Mouse (Mus musculus): ENCODE data around the gene Dgat2.

Dgat2 gene

GRCm38 (mm10) chr7:99180162-99180561, 2.4 kb downstream of the Dgat2 start:
- DNase-seq (ENCODE audit: low read depth, low spot score) = no peak
- no peaks in the 10 kb centered on the region for H3K36me3 ChIP-seq (ENCODE audit: control insufficient read depth, insufficient read depth, low read length, poor library complexity, severe bottlenecking)
- H3K27me3 ChIP-seq (ENCODE audit: control insufficient read depth, insufficient read depth, low read length, poor library complexity, severe bottlenecking) = no peaks in the 10 kb centered on the region

- H3K27me3 ChIP-seq (ENCODE audit: control insufficient read depth, insufficient read depth, low read length, poor library complexity, severe bottlenecking) = no peaks in the 10 kb centered on the region
- no peaks in the 10 kb centered on the region for H3K36me3 ChIP-seq (ENCODE audit: control insufficient read depth, insufficient read depth, low read length, poor library complexity, severe bottlenecking)
- no peak for DNase-seq (ENCODE audit: low read depth, low spot score)
Observed at GRCm38 (mm10) chr7:99179271-99179670, 3.2 kb downstream of the Dgat2 start.

- DNase-seq (ENCODE audit: low read depth, low spot score) = no peak
- no peaks in the 10 kb centered on the region for H3K27me3 ChIP-seq (ENCODE audit: control insufficient read depth, insufficient read depth, low read length, poor library complexity, severe bottlenecking)
- H3K36me3 ChIP-seq (ENCODE audit: control insufficient read depth, insufficient read depth, low read length, poor library complexity, severe bottlenecking) = no peaks in the 10 kb centered on the region
Observed at GRCm38 (mm10) chr7:99177386-99177785, 5.1 kb downstream of the Dgat2 start.

- no peak for DNase-seq (ENCODE audit: low read depth, low spot score)
- H3K27me3 ChIP-seq (ENCODE audit: control insufficient read depth, insufficient read depth, low read length, poor library complexity, severe bottlenecking) = no peaks in the 10 kb centered on the region
- no peaks in the 10 kb centered on the region for H3K36me3 ChIP-seq (ENCODE audit: control insufficient read depth, insufficient read depth, low read length, poor library complexity, severe bottlenecking)
Observed at GRCm38 (mm10) chr7:99175666-99176065, 6.9 kb downstream of the Dgat2 start.

- H3K36me3 ChIP-seq (ENCODE audit: control insufficient read depth, insufficient read depth, low read length, poor library complexity, severe bottlenecking) = no peaks in the 10 kb centered on the region
Observed at GRCm38 (mm10) chr7:99175118-99175517, 7.4 kb downstream of the Dgat2 start.

GRCm38 (mm10) chr7:99174006-99174405, 8.5 kb downstream of the Dgat2 start:
- H3K36me3 ChIP-seq (ENCODE audit: control insufficient read depth, insufficient read depth, low read length, poor library complexity, severe bottlenecking) = no peaks in the 10 kb centered on the region
- no peaks in the 10 kb centered on the region for H3K27me3 ChIP-seq (ENCODE audit: control insufficient read depth, insufficient read depth, low read length, poor library complexity, severe bottlenecking)
- no peak for DNase-seq (ENCODE audit: low read depth, low spot score)

More at GRCm38 (mm10) chr7:99175118-99175517, 7.4 kb downstream of the Dgat2 start:
- H3K27me3 ChIP-seq (ENCODE audit: control insufficient read depth, insufficient read depth, low read length, poor library complexity, severe bottlenecking) = no peaks in the 10 kb centered on the region
- no peak for DNase-seq (ENCODE audit: low read depth, low spot score)

GRCm38 (mm10) chr7:99172898-99173297, 9.6 kb downstream of the Dgat2 start:
- Histone ChIP-seq H3K27me3 (ENCODE audit: control insufficient read depth, insufficient read depth, low read length, poor library complexity, severe bottlenecking) (no peaks in the 10 kb centered on the region), H3K36me3 (ENCODE audit: control insufficient read depth, insufficient read depth, low read length, poor library complexity, severe bottlenecking) (no peaks in the 10 kb centered on the region)
- DNase-seq (ENCODE audit: low read depth, low spot score) = no peak

- Histone ChIP-seq H3K36me3 (ENCODE audit: control insufficient read depth, insufficient read depth, low read length, poor library complexity, severe bottlenecking) (no peaks in the 10 kb centered on the region), H3K27me3 (ENCODE audit: control insufficient read depth, insufficient read depth, low read length, poor library complexity, severe bottlenecking) (no peaks in the 10 kb centered on the region)
- DNase-seq (ENCODE audit: low read depth, low spot score) = no peak
Observed at GRCm38 (mm10) chr7:99171730-99172463, 10.6 kb downstream of the Dgat2 start.

- no peak for DNase-seq (ENCODE audit: low read depth, low spot score)
- H3K36me3 ChIP-seq (ENCODE audit: control insufficient read depth, insufficient read depth, low read length, poor library complexity, severe bottlenecking) = no peaks in the 10 kb centered on the region
- no peaks in the 10 kb centered on the region for H3K27me3 ChIP-seq (ENCODE audit: control insufficient read depth, insufficient read depth, low read length, poor library complexity, severe bottlenecking)
Observed at GRCm38 (mm10) chr7:99170519-99170918, 12.0 kb downstream of the Dgat2 start.

- Histone ChIP-seq H3K27me3 (ENCODE audit: control insufficient read depth, insufficient read depth, low read length, poor library complexity, severe bottlenecking) (no peaks in the 10 kb centered on the region), H3K36me3 (ENCODE audit: control insufficient read depth, insufficient read depth, low read length, poor library complexity, severe bottlenecking) (no peaks in the 10 kb centered on the region)
- DNase-seq (ENCODE audit: low read depth, low spot score) = no peak
Observed at GRCm38 (mm10) chr7:99169717-99170403, 12.7 kb downstream of the Dgat2 start.

- no peak for DNase-seq (ENCODE audit: low read depth, low spot score)
- Histone ChIP-seq H3K27me3 (ENCODE audit: control insufficient read depth, insufficient read depth, low read length, poor library complexity, severe bottlenecking) (no peaks in the 10 kb centered on the region), H3K36me3 (ENCODE audit: control insufficient read depth, insufficient read depth, low read length, poor library complexity, severe bottlenecking) (no peaks in the 10 kb centered on the region)
Observed at GRCm38 (mm10) chr7:99168756-99169155, 13.8 kb downstream of the Dgat2 start.

- DNase-seq (ENCODE audit: low read depth, low spot score) = no peak
- Histone ChIP-seq H3K36me3 (ENCODE audit: control insufficient read depth, insufficient read depth, low read length, poor library complexity, severe bottlenecking) (no peaks in the 10 kb centered on the region), H3K27me3 (ENCODE audit: control insufficient read depth, insufficient read depth, low read length, poor library complexity, severe bottlenecking) (no peaks in the 10 kb centered on the region)
Observed at GRCm38 (mm10) chr7:99167939-99168338, 14.6 kb downstream of the Dgat2 start.

- H3K27me3 ChIP-seq (ENCODE audit: control insufficient read depth, insufficient read depth, low read length, poor library complexity, severe bottlenecking) = no peaks in the 10 kb centered on the region
- no peak for DNase-seq (ENCODE audit: low read depth, low spot score)
- no peaks in the 10 kb centered on the region for H3K36me3 ChIP-seq (ENCODE audit: control insufficient read depth, insufficient read depth, low read length, poor library complexity, severe bottlenecking)
Observed at GRCm38 (mm10) chr7:99166159-99166558, 16.4 kb downstream of the Dgat2 start.

GRCm38 (mm10) chr7:99164873-99165410, 17.6 kb downstream of the Dgat2 start:
- Histone ChIP-seq H3K27me3 (ENCODE audit: control insufficient read depth, insufficient read depth, low read length, poor library complexity, severe bottlenecking) (no peaks in the 10 kb centered on the region), H3K36me3 (ENCODE audit: control insufficient read depth, insufficient read depth, low read length, poor library complexity, severe bottlenecking) (no peaks in the 10 kb centered on the region)
- DNase-seq (ENCODE audit: low read depth, low spot score) = no peak

GRCm38 (mm10) chr7:99162462-99162861, 20.1 kb downstream of the Dgat2 start:
- no peaks in the 10 kb centered on the region for H3K27me3 ChIP-seq (ENCODE audit: control insufficient read depth, insufficient read depth, low read length, poor library complexity, severe bottlenecking)
- no peaks in the 10 kb centered on the region for H3K36me3 ChIP-seq (ENCODE audit: control insufficient read depth, insufficient read depth, low read length, poor library complexity, severe bottlenecking)
- DNase-seq (ENCODE audit: low read depth, low spot score) = no peak
